Mouse (Mus musculus) thymus, postnatal 36 days (tissue): ENCODE results near the gene Git1.

Experiments used
- DNase-seq, 2 experiments: peaks; one replicate each; pipeline ENCODE4 v3.0.0; 2022; ENCODE audit warnings: mixed read lengths in 2 of 2

Git1 gene

DNA sequence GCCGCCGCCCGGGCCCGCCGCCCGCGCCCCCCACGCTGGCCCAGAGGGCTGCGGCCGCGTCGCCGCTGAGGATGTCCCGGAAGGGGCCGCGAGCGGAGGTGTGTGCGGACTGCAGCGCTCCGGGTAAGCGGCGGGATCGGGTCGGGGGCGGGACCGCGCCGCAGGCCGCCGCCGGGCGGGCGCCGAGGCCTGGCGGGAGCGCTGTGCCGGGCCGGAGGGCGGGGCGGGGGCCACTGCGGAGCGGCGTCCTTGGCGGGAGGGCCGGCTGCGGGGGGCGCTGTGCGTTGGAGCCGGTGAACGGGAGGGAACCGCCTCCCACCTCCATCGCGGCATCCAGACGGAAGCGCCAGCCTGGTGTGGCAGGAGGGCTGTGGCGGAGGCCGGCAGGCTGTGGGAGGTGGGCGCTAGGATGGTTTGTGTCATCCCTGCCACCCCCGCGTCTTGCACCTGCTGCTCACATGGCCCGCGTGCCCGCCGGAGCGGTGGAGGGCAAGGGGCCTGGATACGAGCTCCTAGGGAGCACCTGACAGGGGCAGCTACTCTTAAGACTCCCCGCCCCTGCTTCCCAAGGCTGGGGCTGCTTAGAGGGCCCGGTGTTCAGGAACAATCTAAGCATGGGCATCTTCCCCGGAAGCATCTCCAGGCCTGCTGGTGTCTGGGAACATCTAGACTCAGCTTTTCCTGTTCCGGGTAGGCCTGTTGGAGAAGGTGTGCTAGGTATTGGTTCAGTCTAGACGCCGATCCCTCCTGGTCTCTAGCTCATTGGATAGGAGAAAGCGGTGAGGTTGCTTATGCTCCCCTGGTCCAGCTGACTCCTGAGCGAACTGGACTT lies at the start of gene Git1:
Git1 (plus strand) TSS at position 51 of the 832 bp plus-strand sequence.
- peak; percentile 54 to 70 for DNase-seq

DNA sequence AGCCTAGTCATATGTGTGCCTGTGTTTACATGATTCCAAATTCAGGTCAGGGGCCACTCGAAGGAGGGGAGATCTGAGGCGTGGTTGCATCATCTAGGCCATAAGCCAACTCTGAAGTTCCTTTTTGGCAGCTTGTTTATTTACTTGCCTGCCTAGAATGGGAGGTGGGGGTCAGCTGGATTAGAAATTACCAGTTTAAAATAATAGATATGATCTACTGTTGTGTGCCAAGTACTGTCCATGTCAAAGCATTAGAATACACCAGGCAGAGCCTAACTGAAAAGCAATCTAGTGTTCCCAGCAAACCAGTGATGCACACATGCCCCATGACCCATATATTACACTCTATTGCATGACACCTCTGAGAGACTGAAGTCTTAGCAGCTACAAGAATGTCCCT lies 48.4 kb upstream of the Git1 start:
- no peak for DNase-seq

DNA sequence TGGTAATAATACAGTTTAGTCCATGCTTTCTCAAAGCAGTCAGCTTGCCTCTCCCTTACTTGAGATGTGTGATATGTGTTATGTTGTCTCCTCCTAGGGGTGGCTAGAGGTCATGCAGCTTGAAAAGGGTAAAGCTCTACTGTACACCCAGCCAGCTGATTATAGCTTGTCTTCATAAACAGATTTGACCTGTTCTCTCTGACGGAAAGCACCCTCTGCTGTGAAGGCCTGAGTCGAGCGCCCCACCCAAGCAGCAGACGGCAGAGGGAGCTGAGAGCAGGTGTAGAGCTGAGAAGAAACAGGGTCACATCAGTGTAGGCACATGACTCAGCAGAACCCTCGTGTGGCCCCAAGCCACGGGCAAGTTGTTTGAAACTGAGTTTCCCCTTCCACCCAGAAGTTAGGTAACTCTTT lies 46.7 kb upstream of the Git1 start:
- peak; percentile 70 to 83 for DNase-seq

DNA sequence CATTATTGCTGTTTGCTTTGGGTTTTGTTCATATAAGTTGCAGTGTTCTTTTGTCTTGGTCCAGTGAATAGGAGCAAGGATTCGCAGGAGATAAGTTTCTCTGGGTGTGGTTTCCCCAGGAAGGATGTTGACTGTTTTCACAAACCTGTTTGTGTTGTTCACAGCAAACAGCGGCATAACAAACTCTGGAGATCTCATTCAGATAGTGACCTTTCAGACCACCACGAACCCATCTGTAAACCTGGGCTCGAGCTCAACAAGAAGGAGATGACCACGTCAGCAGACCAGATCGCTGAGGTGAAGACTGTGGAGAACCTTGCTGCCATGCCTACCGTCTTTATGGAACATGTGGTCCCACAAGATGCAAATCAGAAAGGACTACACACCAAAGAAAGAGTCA lies 44.1 kb upstream of the Git1 start:
- DNase-seq = no peak

DNA sequence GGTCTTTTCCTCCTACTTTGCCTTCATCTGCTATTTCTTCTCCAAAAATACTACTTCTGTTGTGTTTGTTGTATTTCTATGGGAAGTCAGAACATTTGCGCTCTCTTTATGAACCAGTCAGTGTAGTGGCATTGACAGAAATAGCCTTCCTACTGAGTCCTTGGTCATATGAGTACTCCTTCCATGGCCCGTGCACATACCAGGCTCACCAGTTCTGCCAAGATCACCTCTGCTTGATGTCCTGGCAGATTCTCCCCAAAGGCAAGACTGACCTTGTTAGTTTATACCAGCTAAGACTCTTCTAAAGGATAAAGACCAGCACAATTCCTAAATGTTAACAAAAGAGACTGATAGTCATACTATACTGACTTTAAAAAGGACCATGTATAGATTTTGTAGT lies 41.7 kb upstream of the Git1 start:
- DNase-seq = no peak

DNA sequence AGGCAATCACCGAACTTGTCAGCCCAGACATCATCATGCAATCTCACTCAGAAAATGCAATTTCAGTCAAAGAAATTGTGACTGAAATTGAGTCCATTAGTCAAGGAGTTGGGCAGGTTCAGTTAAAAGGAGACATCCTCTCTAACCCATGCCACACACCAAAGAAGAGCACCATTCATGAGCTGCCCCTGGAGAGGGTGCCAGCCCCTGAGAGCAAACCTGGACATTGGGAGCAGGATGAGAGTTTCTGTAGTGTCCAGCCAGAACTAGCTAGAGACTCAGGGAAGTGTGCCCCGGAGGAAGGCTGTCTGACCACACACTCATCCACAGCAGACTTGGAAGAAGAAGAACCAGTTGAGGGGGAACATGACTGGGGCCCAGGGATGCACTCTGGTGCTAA lies 40.0 kb upstream of the Git1 start:
- no peak for DNase-seq

DNA sequence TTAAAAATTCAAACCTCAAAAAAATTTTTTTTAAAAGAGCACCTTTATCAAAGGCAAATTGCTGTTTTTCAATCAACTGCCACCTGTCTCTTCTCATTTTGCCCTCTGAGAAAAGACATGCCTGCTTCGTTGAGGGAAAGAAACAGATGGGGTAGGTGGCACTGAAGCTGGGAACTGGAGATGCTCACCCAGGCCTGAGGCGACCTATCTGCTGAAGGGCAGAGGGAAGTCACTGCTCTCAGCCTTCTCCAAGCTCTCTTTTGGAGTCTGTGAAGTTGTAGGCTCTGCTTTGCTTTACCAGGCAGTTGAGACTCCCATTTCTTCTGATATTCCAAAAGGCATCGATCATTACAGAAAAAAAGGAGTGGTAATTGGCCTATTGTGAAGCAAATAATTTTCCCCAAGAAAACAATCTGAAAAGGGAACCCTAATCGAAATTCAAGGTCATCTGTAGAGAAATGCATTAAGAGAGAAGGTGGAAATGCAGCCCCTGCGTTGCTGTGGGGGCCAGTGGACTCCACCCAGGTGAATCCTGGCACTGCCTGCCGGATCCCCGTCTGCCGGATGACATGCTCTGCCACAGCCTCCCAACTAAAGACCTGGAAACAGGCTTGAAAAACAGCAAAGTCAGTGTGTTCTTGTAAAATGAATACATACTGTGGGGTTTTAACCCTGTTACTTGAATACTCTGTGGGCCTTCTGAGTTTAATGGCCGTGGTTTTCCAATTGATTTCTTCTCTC lies 37.4 kb upstream of the Git1 start:
- no peak for DNase-seq

DNA sequence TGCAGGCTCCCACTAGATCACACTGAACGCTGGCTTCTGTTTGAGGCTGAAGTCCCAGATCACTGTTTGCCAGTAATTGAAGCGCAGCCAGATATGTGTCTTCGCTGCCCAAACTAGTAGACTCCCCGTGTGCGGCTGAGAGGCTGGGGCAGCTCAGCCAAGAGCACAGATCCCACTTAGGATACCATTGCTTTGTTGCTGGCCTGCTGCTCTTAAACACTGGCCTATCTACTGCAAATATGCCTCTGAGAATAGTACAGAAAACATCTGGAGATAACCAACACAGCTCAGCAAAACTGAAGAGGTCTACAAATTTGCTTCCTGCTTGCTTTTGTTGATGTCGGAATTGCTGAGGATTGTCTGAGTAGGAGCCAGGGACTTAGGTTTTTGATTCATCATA lies 36.5 kb upstream of the Git1 start:
- no peak for DNase-seq

DNA sequence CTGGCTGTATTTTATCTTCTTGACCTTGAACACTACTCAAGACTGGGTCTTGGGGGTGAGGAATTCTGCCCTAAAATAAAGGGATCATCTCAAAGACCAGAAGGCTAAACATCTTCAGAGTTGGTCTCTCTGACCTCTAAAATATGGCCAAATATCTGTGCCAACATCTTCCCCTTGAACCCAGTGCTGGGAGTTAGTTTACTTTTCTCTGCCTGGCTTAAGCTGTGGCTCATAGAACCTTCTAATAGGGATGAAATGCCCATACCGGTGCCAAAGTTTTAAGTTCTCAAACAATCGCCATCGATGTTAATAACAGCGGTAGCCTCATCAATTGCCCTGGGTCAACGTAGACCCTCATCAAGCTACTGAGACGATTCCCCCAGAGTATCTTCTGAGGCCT lies 31.5 kb upstream of the Git1 start:
- no peak for DNase-seq

DNA sequence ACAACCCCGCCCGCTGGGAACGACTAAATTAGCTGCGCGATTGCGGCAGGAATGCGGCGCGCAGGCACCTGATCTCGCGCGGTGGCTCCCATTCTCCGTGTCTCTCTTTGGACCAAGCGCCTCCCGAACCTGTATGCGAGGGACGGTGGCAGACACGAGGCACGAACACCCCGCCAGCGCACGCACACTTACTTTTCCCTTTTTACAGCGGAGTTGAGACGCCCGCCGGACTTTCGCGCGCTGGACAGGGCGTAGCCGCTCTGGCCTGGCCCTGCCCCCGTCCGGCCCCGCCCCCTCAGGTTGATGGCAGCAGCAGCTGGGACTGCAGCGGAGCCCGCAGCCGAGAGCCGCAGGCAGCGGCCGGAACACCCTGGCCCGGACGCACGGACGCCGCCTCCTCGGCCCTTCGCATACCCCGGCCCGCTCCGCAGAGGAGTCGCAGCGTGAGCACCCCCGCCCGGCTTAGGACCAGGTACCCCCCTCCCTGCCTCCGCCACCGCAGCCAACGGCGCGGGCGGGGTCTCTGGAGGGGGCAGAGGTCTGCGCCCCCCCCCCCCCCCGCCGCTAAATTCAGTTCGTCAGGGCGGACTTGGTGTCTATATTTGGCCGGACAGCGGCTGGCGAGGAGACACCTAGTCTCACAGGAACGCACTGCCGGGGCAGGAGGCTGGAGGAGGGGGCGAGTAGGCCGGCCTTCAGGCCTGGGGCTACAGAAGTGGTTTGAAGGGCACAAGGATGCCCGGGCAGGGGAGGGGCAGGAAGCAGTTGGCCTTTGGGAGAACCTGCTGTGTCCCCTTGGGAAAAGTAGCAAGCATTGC lies 30.9 kb upstream of the Git1 start, which contains the start of gene Coro6:
Coro6 (plus strand) TSS at position 129 of the 818 bp plus-strand sequence.
- no peak for DNase-seq

DNA sequence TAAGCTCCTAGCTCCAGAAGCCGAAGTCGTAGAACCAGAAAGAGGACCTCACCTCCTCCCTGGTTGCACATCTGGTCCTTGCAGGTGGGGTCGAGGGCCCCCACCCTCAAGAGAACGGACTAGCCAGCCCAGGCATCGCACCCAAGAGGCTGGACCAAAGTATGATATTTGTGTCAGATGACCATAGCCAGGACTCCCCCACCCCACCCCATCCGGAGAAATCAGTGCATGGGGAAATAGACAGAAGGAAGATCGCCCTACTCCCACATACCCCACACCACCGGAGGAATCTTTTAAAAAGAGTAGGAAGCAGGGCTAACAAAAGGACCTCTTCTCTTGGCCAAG lies 30.3 kb upstream of the Git1 start:
- DNase-seq = no peak

DNA sequence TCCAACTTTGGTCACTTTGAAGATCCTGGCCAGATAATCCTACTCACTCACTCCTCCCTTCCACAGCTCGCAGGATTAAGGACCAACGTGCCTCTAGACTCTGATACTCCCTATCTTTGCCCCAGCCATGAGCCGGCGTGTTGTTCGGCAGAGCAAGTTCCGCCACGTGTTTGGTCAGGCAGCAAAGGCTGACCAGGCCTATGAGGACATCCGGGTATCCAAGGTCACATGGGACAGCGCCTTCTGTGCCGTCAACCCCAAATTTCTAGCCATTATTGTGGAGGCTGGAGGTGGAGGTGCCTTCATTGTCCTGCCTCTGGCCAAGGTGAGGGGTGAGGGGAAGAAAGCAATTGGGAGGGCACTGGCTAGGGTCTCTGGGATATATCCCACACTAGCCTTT lies 29.6 kb upstream of the Git1 start:
- no peak for DNase-seq

DNA sequence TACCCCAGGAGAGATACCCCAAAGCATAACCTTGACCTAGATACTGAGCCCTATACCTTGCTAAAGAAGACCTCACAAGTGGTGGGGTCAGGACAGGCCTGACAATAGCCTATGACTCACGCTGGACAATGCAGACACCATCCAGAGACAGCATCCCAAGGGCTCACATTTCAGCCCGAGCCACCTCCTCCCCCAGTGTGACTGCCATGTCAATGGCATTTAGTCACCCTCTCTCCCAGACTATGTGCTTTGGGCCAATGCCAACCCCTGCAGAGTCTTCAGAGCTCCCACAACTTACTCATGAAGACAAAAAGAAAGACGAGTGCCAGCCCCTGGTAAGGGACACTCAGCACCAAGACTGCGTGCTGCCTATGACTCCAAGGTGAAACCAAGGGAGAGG lies 28.7 kb upstream of the Git1 start:
- DNase-seq = no peak

DNA sequence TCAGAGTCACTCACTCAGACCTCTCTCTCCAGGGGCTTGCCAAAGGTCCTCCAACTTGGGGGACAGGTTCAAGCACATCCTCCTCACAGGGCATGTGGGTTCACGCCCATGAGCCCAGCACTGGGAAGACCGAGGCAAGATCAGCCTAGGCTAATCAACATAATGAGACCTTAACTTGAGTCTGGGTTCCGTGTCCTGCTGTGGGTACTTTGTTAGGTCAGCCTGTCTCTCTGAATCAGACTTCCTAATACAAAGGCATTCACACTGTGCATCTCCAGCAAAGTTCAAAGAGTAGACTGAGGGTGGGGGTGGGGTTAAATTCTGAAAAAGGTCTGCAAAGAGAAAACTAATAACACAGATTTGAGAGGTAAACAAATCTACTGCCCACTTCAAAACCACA lies 28.3 kb upstream of the Git1 start:
- DNase-seq = no peak

DNA sequence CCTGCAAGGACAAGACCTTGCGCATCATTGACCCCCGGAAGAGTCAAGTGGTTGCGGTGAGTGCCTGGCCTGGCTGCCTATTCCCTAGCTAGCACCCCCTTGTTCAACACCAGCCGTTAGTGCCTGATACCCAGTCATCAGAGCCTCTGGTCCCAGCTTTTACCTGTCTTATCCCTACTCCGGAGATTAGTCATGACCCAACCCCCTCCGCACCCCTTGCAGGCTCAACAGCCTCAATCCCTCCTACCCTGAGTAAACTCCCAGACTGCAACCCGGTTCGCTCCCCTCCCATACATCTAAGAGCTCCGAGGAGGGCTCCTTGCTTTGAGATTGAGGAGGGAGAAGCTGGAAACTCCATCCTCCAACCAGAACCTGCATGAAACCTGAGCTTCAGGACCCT lies 26.8 kb upstream of the Git1 start:
- DNase-seq = no peak

DNA sequence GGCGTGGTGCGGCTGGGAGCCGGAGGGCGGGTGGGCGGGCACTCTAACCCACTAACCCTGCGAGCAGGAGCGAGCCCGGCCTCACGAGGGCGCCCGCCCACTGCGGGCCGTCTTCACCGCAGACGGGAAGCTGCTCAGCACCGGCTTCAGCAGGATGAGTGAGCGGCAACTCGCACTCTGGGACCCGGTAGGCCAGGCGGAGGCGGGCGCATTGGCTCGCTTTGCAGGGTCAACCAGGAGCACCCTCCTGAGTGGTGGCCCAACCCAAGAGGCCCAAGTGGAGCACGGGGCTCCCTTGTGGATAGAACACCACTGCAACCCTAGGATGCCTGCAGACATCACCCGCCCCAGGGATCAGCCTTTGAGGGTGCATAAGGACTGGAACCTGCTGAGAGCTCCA lies 26.2 kb upstream of the Git1 start:
- peak; percentile 91 for DNase-seq

DNA sequence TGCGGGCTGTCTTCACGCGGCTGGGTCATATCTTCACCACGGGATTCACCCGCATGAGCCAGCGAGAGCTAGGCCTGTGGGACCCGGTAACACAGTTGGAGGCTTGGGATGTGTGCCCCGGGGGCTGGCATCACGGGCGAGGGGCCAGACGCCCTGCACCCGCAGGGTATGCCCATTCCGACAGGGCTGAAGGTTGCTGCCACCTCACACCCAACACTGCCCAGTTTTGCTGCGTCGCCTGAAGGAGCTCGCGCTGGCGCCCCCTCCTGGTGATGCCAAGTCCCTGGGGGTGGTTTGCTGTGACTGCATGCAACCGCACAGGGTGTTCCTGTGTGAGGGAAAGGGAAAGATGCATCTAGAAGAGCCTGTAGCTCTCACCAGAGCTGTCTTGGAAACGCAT lies 25.6 kb upstream of the Git1 start:
- peak; percentile 83 to 84 for DNase-seq

DNA sequence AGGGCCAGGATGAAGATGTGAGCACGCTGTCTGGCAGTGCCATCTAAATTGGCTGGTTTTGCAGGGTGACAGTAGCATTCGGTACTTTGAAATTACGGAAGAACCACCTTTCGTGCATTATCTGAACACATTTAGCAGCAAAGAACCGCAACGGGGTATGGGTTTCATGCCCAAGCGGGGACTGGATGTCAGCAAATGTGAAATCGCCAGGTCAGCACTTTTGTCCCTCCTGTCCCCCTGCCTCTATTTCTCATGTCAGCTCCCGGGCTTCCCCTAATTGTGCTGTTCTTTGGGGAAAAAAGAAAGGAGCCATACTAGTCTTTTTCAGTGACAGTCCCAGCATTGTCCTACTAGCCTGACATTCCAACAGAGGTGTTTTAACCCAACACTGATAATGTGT lies 25.0 kb upstream of the Git1 start:
- DNase-seq = no peak

DNA sequence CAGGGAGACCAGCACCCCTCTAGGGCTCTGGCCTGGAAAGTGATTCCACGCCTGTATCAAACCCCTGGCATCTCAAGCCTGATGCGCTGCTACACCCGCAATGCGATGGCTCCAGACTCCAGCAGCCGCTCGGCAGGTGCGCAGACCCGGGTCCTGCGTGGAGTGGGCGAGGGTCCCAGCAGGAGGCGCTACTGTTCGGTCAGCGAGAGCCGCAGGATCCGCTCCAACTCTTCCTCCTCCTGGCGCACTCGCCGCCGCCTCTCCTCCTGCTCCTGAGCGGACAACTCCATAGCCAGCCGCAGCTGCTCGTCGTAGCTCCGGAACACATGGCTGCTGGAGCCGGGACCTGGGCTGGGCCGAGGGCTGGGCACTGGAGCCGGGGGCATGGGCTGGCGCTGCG lies 22.0 kb upstream of the Git1 start:
- no peak for DNase-seq

DNA sequence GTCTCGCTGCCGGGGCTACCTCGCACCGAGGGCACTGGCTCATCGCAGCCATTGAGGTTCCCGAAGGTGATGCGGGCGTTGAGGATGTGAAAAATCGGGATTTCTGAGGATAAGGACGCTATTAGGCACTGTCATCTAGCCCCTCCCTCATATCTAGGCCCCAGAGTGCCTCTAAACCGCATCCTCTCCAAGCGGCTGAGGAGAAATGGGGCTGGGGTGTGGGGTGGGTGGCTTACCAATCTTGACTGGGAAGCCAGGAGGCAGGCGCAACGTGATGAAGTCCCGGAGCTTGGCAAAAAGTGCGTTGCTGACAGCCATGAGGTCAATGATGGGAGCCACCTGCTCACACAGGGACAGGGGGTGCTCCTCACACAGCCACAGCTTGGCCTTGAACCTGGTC lies 20.6 kb upstream of the Git1 start:
- DNase-seq = no peak

DNA sequence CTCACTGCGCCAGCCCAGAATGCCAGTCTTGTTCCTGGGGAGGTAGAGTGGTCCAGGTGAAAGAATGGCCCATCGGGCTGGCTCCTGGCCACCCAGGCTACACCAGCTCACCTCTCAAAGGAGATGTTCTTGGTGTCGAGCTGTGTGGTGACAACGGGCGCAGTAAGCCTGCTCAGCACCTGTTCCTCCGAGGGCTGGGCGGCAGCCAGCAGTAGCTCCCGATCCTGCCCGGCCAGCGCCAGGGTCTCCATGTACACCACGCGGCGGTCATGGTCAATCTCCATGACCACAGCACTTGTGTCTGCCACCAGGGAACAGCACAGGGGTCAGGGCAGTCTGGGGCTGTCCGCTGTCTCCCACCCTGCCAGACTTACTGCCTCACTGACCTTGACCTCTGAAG lies 17.1 kb upstream of the Git1 start:
- DNase-seq = no peak

DNA sequence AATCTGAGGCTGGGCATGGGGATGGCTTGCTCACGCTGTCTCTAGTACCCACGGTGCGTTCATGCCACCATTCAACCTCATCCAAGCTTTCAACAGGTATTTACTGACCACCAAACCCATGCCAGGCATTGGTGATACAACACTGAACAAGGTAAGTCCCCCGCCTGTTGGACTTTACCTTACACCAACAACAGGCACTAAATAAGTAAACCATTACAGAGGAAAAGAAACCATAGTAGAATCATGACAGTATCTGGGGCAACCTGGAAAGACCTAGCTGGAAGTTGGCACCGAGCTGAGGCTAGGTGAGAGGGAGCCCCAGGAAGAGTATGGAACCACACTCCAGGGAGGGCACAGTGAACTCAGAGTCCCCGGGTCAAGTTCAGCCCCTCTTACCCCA lies 16.5 kb upstream of the Git1 start:
- no peak for DNase-seq

DNA sequence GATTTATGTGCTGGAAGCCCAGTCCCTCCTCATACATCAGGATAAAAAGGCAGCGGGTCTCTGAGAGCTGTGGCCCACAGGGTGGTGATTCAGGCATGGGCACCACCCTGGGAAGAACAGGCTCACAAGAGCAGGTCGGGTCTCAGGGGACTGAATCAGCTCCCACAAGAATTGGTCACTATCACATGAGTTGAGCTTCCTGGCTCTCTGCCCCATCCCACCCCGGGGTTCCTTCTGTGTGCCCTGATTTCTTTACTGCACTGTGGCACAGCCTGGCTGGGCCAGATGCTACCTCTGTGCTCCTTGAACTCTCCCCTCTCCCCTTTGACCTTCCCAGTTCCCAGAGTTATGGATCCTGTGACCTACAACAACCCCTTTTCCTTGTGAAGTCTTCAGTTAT lies 10.3 kb upstream of the Git1 start:
- DNase-seq = no peak
